Mouse (Mus musculus) intestine, embryonic 14.5 days (tissue): ENCODE measurements at regions not wholly inside any gene's neighbourhood (a gene's known extent, or its start where the extent isn't known, plus 50 kb on each side); places are given as distances from the start of the nearest gene placed in this dataset.

Experiments used
- ATAC-seq: fragments of 200-750 bp; cut with Nextera tagmentation; replicated peaks from 2 replicates; pipeline ENCODE4 v1.8.0; 2017; ENCODE audit warnings: low read depth, moderate number of reproducible peaks, moderate TSS enrichment, moderate library complexity; ENCODE audit not compliant: low FRiP score, low TSS enrichment
- DNase-seq: peaks from one replicate; pipeline ENCODE4 v3.0.0-alpha.2; 2018; ENCODE audit warnings: low spot score
- H3K27ac ChIP-seq: fragments of 300-500 bp; sonication (generic); 2 replicates; pipeline ENCODE4 v1.5.1; 2014; ENCODE audit warnings: low read depth, mild to moderate bottlenecking, control low read depth
- H3K27me3 ChIP-seq: fragments of 300-500 bp; sonication (generic); replicated peaks from 2 replicates; pipeline ENCODE4 v1.6.1; 2014; ENCODE audit warnings: low read length, control low read depth; ENCODE audit not compliant: control insufficient read depth, insufficient read depth
- H3K36me3 ChIP-seq: fragments of 300-500 bp; sonication (generic); 2 replicates; pipeline ENCODE4 v1.6.1; 2014; ENCODE audit warnings: low read length, control low read depth; ENCODE audit not compliant: control insufficient read depth, insufficient read depth
- H3K4me1 ChIP-seq: fragments of 300-500 bp; sonication (generic); replicated peaks from 2 replicates; pipeline ENCODE4 v1.6.1; 2014; ENCODE audit warnings: low read length, control low read depth, mixed read lengths; ENCODE audit not compliant: control insufficient read depth, insufficient read depth
- H3K4me2 ChIP-seq: fragments of 300-500 bp; sonication (generic); 2 replicates; pipeline ENCODE4 v1.6.1; 2014; ENCODE audit warnings: low read length
- H3K4me3 ChIP-seq: fragments of 300-500 bp; sonication (generic); 2 replicates; pipeline ENCODE4 v1.5.1; 2014; ENCODE audit warnings: low read depth, low read length, control low read depth, mixed read lengths
- H3K9ac ChIP-seq: fragments of 300-500 bp; sonication (generic); 2 replicates; pipeline ENCODE4 v1.6.1; 2014; ENCODE audit warnings: mild to moderate bottlenecking, low read length
- H3K9me3 ChIP-seq: fragments of 300-500 bp; sonication (generic); 2 replicates; pipeline ENCODE4 v1.6.1; 2016; ENCODE audit warnings: low read length, control low read depth; ENCODE audit not compliant: control insufficient read depth
- WGBS: fragments of 180-500 bp; shearing (Covaris S2); extraction: QIAGEN DNeasy Blood & Tissue Kit; methylation state at CpG from one replicate; pipeline ENCODE4 v1.1.7; 2014; 5-methylcytosine and 5-hydroxymethylcytosine counted together

DNA sequence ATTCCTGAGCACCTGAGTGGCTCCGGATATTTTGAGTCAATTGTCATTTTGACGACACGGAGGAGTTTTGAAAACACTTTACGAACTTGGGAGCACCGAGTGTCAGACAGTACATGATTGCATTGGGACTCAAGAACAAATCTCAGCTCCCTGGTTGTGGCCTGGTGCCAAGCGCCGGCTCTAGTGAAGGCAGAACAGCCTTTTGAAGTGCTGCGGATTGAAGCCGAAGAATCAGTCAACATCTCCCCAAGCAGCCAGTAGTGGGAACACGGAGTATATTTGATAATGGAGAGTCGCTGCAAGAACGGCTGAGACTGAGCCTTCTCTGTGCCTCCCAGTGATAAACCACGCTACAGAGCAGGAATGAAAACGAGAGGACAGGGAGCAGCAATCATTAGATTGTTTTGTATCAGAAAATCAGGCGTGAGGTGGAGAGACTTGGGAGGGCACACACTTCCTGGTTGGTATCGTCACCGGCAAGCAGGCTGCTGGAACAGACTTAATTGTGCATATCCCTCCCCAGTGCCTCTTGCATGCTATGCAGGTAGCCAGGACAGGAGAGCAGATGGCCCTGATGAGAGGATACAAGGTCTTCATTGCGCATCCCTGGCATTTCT, 351.7 kb upstream of the Nr2f2 start:
- no peak overlapping the region for H3K4me2 ChIP-seq
- H3K9me3 ChIP-seq = no peaks in the 10 kb centered on the region
- no peaks in the 10 kb centered on the region for H3K36me3 ChIP-seq
- no peak overlapping the region for H3K27ac ChIP-seq
- no peak overlapping the region for H3K4me3 ChIP-seq
- WGBS = 75% methylated on average over 18 of the region's 18 CpGs
- ATAC-seq (no peak), DNase-seq (no peak)
- H3K27me3 ChIP-seq = no peaks in the 10 kb centered on the region
- H3K9ac ChIP-seq = no peak overlapping the region
- no peaks in the 10 kb centered on the region for H3K4me1 ChIP-seq

GRCm38 (mm10) chr7:70717608-70718007, 351.1 kb upstream of the Nr2f2 start:
- H3K4me3 ChIP-seq = no peak overlapping the region
- 87% methylated on average over 3 of the region's 3 CpGs for WGBS
- H3K27me3 ChIP-seq = no peaks in the 10 kb centered on the region
- H3K27ac ChIP-seq = no peak overlapping the region
- no peaks in the 10 kb centered on the region for H3K36me3 ChIP-seq
- ATAC-seq (no peak), DNase-seq (no peak)
- H3K9ac ChIP-seq = no peak overlapping the region
- no peaks in the 10 kb centered on the region for H3K4me1 ChIP-seq
- no peaks in the 10 kb centered on the region for H3K9me3 ChIP-seq
- no peak overlapping the region for H3K4me2 ChIP-seq

DNA sequence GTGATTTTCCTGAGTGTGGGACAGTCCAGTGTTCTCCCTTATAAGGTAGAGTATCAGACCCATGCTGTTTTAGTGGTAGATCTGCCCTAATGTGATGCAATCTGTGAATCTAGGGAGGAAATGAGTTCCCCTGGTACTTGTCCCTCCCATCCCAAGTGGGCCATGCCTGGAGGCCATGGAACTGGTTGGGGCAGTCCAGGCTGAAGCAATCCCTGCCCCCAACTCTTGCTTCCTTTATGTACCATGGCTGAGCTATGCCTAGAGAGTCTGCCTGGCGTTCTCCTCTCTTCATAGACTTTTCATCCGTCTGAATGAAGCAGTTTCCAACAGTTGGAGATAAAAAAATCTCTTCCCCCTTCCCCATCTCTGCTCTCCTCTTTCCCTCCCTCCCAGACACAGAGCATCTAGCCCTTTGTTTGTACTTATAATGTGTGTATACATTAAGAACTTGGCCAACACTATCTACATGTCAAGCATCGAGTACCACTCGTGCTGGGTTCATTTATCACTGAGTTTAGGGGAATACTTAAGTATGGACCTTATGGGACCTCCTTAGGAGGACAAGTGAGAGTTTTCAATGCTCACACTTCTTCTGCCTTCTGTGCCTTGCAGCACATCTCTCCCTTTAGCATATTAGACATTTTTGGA, 350.4 kb upstream of the Nr2f2 start:
- ATAC-seq (no peak), DNase-seq (peak; percentile 23)
- no peak overlapping the region for H3K9ac ChIP-seq
- no peaks in the 10 kb centered on the region for H3K4me1 ChIP-seq
- H3K4me2 ChIP-seq = no peak overlapping the region
- no peaks in the 10 kb centered on the region for H3K9me3 ChIP-seq
- 61% methylated on average over 4 of the region's 4 CpGs for WGBS
- H3K4me3 ChIP-seq = no peak overlapping the region
- H3K27ac ChIP-seq = no peak overlapping the region
- no peaks in the 10 kb centered on the region for H3K27me3 ChIP-seq
- no peaks in the 10 kb centered on the region for H3K36me3 ChIP-seq

GRCm38 (mm10) chr7:70712141-70712540, 345.6 kb upstream of the Nr2f2 start:
- 77% methylated on average over 6 of the region's 6 CpGs for WGBS
- no peak for ATAC-seq
- Histone ChIP-seq H3K9me3 (no peaks in the 10 kb centered on the region), H3K27ac (no peak overlapping the region), H3K27me3 (no peaks in the 10 kb centered on the region), H3K4me3 (no peak overlapping the region), H3K4me2 (no peak overlapping the region), H3K4me1 (no peaks in the 10 kb centered on the region), H3K9ac (no peak overlapping the region), H3K36me3 (no peaks in the 10 kb centered on the region)
- peak; percentile 7 for DNase-seq

GRCm38 (mm10) chr7:70706281-70706680, 339.7 kb upstream of the Nr2f2 start:
- Histone ChIP-seq H3K4me1 (no peaks in the 10 kb centered on the region), H3K27ac (no peak overlapping the region), H3K36me3 (no peaks in the 10 kb centered on the region), H3K27me3 (no peaks in the 10 kb centered on the region), H3K4me3 (no peak overlapping the region), H3K9me3 (no peaks in the 10 kb centered on the region), H3K9ac (no peak overlapping the region), H3K4me2 (no peak overlapping the region)
- ATAC-seq (no peak), DNase-seq (no peak)
- WGBS = 49% methylated on average over 9 of the region's 9 CpGs

- Histone ChIP-seq H3K27ac (no peak overlapping the region), H3K4me3 (no peak overlapping the region), H3K9ac (no peak overlapping the region), H3K27me3 (no peaks in the 10 kb centered on the region), H3K9me3 (no peaks in the 10 kb centered on the region), H3K4me2 (no peak overlapping the region), H3K4me1 (no peaks in the 10 kb centered on the region), H3K36me3 (no peaks in the 10 kb centered on the region)
- ATAC-seq = no peak
- peak; percentile 21 for DNase-seq
- 98% methylated on average over 1 of the region's 1 CpGs for WGBS
These were observed 337.2 kb upstream of the Nr2f2 start for GRCm38 (mm10) chr7:70703784-70704183.

DNA sequence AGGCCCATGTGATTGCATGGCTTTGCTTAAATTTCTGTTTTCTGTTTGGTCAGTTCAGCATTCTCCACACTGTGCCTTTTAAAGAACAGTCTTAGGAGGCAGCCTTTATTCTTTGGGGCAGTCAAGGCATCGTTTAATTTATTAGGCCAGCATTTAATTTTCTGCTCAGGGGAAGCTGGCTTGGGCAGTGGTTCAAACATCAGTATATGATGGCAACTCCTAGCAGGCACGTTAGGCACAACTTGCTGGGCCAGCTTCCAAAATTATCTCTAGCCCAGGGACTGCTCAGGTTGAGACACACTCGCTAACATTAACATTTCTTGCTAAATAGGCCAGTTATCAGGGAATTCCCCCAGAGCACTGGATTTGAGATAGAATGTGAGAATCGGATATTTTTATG, 333.9 kb upstream of the Nr2f2 start:
- ATAC-seq = no peak

GRCm38 (mm10) chr7:70699391-70699790, 332.9 kb upstream of the Nr2f2 start:
- H3K4me1 ChIP-seq = no peaks in the 10 kb centered on the region
- H3K9me3 ChIP-seq = no peaks in the 10 kb centered on the region
- no peak overlapping the region for H3K9ac ChIP-seq
- H3K4me2 ChIP-seq = no peak overlapping the region
- no peak overlapping the region for H3K4me3 ChIP-seq
- H3K27me3 ChIP-seq = no peaks in the 10 kb centered on the region
- DNase-seq (no peak), ATAC-seq (no peak)
- H3K36me3 ChIP-seq = no peaks in the 10 kb centered on the region
- H3K27ac ChIP-seq = no peak overlapping the region
- 67% methylated on average over 2 of the region's 2 CpGs for WGBS

More for the DNA sequence above, 333.9 kb upstream of the Nr2f2 start:
- H3K4me3 ChIP-seq = no peak overlapping the region
- H3K9ac ChIP-seq = no peak overlapping the region
- no peak overlapping the region for H3K4me2 ChIP-seq
- no peak for DNase-seq
- no peaks in the 10 kb centered on the region for H3K9me3 ChIP-seq
- no peaks in the 10 kb centered on the region for H3K4me1 ChIP-seq
- 84% methylated on average over 4 of the region's 4 CpGs for WGBS
- H3K27me3 ChIP-seq = no peaks in the 10 kb centered on the region
- H3K36me3 ChIP-seq = no peaks in the 10 kb centered on the region
- no peak overlapping the region for H3K27ac ChIP-seq

GRCm38 (mm10) chr7:70698986-70699385, 332.5 kb upstream of the Nr2f2 start:
- 77% methylated on average over 2 of the region's 2 CpGs for WGBS
- no peak for DNase-seq
- no peaks in the 10 kb centered on the region for H3K36me3 ChIP-seq

More at GRCm38 (mm10) chr7:70698986-70699385, 332.5 kb upstream of the Nr2f2 start:
- H3K9me3 ChIP-seq = no peaks in the 10 kb centered on the region
- no peak for ATAC-seq
- no peaks in the 10 kb centered on the region for H3K27me3 ChIP-seq
- H3K27ac ChIP-seq = no peak overlapping the region
- H3K4me1 ChIP-seq = no peaks in the 10 kb centered on the region
- H3K4me3 ChIP-seq = no peak overlapping the region
- H3K9ac ChIP-seq = no peak overlapping the region
- no peak overlapping the region for H3K4me2 ChIP-seq
